Mouse (Mus musculus): Measurements from ENCODE around the gene Tmco1. TPM values are rescaled to one million over a fixed set of nuclear protein-coding genes. Genes with fewer than 3 reads are reported as not detected.

Gene Tmco1
- polyA plus RNA-seq, 1 experiment from 2014 or later: 91.5 TPM

DNA sequence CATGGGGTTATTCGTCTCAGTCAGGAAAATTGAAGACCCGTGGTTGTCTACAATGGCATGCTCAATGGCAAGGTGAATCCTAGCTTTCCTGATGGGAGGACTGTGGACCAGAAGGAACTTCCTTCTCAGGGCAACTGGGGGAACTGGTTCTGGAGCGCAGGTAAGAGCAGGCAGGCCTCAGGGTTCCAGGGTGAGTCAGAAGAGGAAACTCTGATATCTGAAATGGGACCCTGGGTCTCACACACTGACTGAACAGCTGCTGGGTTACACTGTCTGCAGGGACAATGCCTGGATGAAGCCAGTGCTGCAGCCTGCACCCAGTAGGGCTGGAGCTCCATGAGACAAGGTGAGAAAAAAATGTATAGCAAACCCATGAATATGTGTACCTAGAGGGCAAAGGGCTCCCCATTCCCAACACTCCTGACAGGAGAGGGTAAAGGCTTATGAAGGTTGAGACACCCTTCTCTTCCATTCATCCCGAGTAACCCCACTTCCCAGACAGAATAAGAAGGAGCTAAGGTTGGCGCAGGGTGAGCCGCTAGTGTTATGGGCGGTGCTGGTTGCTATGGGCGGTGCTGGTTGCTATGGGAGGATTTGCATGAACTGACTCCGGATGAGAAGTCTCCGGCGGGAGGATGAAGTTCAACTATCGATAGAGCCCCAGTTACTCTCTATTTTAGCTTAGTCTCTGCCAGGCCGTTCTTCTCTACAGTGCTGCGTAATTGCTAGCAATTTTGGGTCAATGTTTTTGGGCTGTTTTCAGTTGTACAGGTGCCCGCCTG, 66.0 kb downstream of the Tmco1 start:
- Histone ChIP-seq H3K27me3 (ENCODE audit: insufficient read depth, low read length) (no peaks in the 10 kb centered on the region), H3K9ac (no peak overlapping the region), H3K27ac (ENCODE audit: low read depth) (no peak overlapping the region), H3K4me1 (ENCODE audit: insufficient read depth) (no peaks in the 10 kb centered on the region), H3K36me3 (ENCODE audit: insufficient read depth) (0 out of 2 replicates have a peak, but pooled peaks cover 1% of the 10 kb centered on the region), H3K4me2 (peak overlapping the region; percentile 10; the same call in 1 of the 2 replicates), H3K9me3 (ENCODE audit: low read depth, low read length) (no peaks in the 10 kb centered on the region), H3K4me3 (ENCODE audit: low read depth, low read length) (no peak overlapping the region)
- ATAC-seq (ENCODE audit: insufficient read depth): peak; percentile 80; the same call in 1 of the 2 replicates
- WGBS: 20% methylated on average over 15 of the region's 15 CpGs
- peak; percentile 75 for DNase-seq
- no peak for TF ChIP-seq CTCF (IDR thresholded peaks at IDR 0.05; ENCODE audit: low read depth)

DNA sequence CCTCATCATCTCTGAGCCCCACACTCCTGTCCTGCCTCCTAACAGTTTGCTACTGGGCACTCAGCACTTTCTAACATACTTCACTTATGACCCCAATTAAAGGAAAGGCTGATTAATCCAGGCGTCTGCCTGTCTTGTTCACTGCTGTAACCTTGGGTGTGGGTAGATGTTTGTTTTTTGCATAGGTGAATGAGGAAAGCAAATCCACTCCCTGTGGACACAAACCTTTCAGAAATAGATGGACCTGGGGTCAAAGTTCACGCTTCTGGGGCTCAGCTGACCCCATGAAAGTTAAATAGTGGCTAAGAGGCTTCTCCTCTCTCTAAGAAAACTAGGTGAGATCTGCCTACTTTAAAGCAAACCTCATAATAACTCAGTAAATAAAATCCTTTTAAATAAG, 66.8 kb downstream of the Tmco1 start:
- Histone ChIP-seq H3K4me3 (ENCODE audit: low read depth, low read length) (no peak overlapping the region), H3K4me1 (ENCODE audit: insufficient read depth) (no peaks in the 10 kb centered on the region), H3K27ac (ENCODE audit: low read depth) (no peak overlapping the region), H3K27me3 (ENCODE audit: insufficient read depth, low read length) (no peaks in the 10 kb centered on the region), H3K4me2 (0 out of 2 replicates have a peak overlapping the region, but pooled peaks have one; percentile 10), H3K9ac (no peak overlapping the region), H3K36me3 (ENCODE audit: insufficient read depth) (no peaks in the 10 kb centered on the region), H3K9me3 (ENCODE audit: low read depth, low read length) (no peaks in the 10 kb centered on the region)
- ATAC-seq (ENCODE audit: insufficient read depth) (no peak), DNase-seq (no peak)
- WGBS: 46% methylated on average over 2 of the region's 2 CpGs
- no peak for TF ChIP-seq CTCF (IDR thresholded peaks at IDR 0.05; ENCODE audit: low read depth)

DNA sequence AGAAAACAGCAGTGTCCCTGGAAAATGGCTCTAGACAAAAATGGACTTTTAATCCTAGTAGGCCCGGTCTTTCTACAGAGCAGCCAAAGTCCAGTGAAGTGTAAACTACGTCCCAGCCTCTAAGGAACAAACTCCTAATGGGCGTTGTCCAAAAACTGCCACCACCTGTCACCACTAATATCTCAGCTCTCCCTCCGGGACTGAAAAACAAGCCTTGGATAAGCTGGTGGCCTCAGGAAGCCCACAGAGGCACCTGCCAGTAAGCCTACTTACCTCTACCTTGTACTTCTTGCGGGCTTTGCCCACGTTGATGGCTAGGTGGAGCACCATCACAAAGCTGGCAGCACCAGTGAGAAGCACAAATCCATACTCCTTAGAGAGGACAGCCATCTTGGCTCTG, 69.8 kb downstream of the Tmco1 start:
- DNase-seq (no peak), ATAC-seq (ENCODE audit: insufficient read depth) (no peak)
- TF ChIP-seq CTCF (IDR thresholded peaks at IDR 0.05; ENCODE audit: low read depth): no peak
- Histone ChIP-seq H3K9ac (no peak overlapping the region), H3K27ac (ENCODE audit: low read depth) (no peak overlapping the region), H3K4me1 (ENCODE audit: insufficient read depth) (no peaks in the 10 kb centered on the region), H3K27me3 (ENCODE audit: insufficient read depth, low read length) (no peaks in the 10 kb centered on the region), H3K4me2 (no peak overlapping the region), H3K9me3 (ENCODE audit: low read depth, low read length) (no peaks in the 10 kb centered on the region), H3K4me3 (ENCODE audit: low read depth, low read length) (no peak overlapping the region), H3K36me3 (ENCODE audit: insufficient read depth) (no peaks in the 10 kb centered on the region)
- 73% methylated on average over 6 of the region's 6 CpGs for WGBS

DNA sequence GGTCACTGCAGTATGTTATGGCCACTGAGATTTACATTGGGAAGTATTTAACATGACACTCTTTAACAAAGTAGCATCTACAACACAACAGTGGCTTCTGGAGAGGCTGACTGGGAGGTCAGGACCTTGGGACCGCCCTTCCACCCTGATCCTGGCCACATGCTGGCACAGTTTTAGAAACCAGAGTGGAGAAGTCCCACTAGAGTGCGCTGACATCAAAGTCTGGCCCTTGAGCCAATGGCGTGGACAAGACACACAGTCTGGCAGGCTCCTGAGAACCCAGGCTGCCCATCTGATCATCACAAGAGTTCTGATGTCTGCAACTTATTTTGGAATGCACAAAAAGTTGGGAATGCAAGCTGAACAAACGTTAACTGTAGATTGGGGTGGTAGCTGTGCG, 71.6 kb downstream of the Tmco1 start:
- no peak overlapping the region for H3K27ac ChIP-seq (ENCODE audit: low read depth)
- 64% methylated on average over 5 of the region's 5 CpGs for WGBS

DNA sequence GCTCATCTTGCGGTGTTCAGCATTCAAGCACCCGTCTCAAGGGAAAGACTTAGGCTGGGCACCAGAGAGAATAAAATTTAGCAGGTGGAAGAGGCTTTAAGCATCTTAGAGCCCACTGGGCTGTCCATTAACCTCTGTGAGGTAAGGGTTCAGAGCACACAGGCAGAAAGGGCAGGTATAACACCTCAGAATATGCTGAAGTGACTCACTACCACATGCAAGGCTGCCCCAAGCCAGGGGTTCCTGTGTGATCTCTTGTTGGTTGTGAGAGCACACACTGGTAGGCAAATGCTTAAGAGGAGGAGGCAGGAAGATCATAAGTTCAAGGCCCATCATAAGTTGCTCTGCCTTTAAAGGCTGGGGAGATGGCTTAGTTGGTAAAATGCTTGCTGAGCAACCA, 72.0 kb downstream of the Tmco1 start:
- no peak overlapping the region for H3K9ac ChIP-seq
- WGBS: 91% methylated on average over 2 of the region's 2 CpGs

More for the DNA sequence above, 71.6 kb downstream of the Tmco1 start:
- Histone ChIP-seq H3K9me3 (ENCODE audit: low read depth, low read length) (no peaks in the 10 kb centered on the region), H3K36me3 (ENCODE audit: insufficient read depth) (no peaks in the 10 kb centered on the region), H3K27me3 (ENCODE audit: insufficient read depth, low read length) (no peaks in the 10 kb centered on the region), H3K9ac (no peak overlapping the region), H3K4me2 (no peak overlapping the region), H3K4me3 (ENCODE audit: low read depth, low read length) (no peak overlapping the region), H3K4me1 (ENCODE audit: insufficient read depth) (no peaks in the 10 kb centered on the region)
- DNase-seq: no peak
- ATAC-seq (ENCODE audit: insufficient read depth): no peak
- TF ChIP-seq CTCF (IDR thresholded peaks at IDR 0.05; ENCODE audit: low read depth): no peak

DNA sequence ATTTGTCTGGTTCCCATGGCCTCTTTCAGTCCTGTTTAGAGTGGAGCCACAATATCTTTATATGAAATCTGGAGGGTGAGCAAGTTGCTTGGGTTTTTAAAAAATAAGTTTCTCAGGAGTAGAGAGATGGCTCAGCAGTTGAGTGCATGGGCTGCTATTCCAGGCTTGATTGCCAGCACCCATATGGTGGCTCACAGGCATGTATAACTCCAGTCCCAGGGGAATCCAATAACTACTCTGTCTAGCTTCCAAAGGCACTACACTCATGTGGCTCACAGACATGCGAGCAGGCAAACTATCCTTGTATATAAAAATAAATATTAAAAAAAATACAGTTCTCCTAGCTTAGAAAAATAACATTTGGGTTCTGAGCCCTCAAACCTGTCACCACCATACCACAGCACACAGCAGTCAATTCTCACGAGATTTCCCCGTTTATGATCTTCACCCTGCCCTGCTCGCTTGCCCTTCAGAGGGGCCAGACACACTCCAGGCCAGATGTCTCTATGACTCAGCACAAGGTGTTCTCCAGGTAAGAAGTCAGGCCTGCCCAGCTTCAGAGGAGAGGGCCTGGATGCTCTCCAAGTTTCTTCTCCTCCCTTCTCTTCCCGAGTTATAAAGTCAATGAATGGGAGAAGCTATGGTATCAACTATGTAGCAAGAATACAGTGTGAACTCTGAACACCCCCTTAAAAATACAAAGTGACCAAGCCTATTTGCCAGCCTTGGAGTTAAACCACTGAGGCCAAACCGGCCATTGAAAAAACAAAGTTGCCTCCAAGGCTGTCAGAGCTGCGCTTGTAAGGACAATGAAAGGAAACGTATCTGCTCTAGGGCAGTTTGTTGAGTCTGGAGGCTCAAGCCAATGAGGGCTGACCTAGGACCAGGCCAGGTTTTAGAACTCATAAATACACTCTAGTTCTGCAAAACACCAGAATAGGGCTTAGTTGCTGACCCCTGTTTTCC, 73.2 kb downstream of the Tmco1 start:
- 69% methylated on average over 8 of the region's 8 CpGs for WGBS
- H3K4me2 ChIP-seq: no peak overlapping the region
- H3K27me3 ChIP-seq (ENCODE audit: insufficient read depth, low read length): no peaks in the 10 kb centered on the region
- TF ChIP-seq CTCF (IDR thresholded peaks at IDR 0.05; ENCODE audit: low read depth): no peak
- ATAC-seq (ENCODE audit: insufficient read depth) (no peak), DNase-seq (no peak)
- H3K9me3 ChIP-seq (ENCODE audit: low read depth, low read length): no peaks in the 10 kb centered on the region
- H3K4me3 ChIP-seq (ENCODE audit: low read depth, low read length): no peak overlapping the region
- no peak overlapping the region for H3K9ac ChIP-seq
- H3K36me3 ChIP-seq (ENCODE audit: insufficient read depth): no peaks in the 10 kb centered on the region
- no peak overlapping the region for H3K27ac ChIP-seq (ENCODE audit: low read depth)
- no peaks in the 10 kb centered on the region for H3K4me1 ChIP-seq (ENCODE audit: insufficient read depth)

More for the DNA sequence above, 72.0 kb downstream of the Tmco1 start:
- no peak for TF ChIP-seq CTCF (IDR thresholded peaks at IDR 0.05; ENCODE audit: low read depth)
- H3K4me3 ChIP-seq (ENCODE audit: low read depth, low read length): no peak overlapping the region
- H3K9me3 ChIP-seq (ENCODE audit: low read depth, low read length): no peaks in the 10 kb centered on the region
- H3K4me1 ChIP-seq (ENCODE audit: insufficient read depth): no peaks in the 10 kb centered on the region
- H3K27ac ChIP-seq (ENCODE audit: low read depth): no peak overlapping the region
- no peak for ATAC-seq (ENCODE audit: insufficient read depth)
- no peaks in the 10 kb centered on the region for H3K27me3 ChIP-seq (ENCODE audit: insufficient read depth, low read length)
- no peak for DNase-seq
- H3K4me2 ChIP-seq: no peak overlapping the region
- no peaks in the 10 kb centered on the region for H3K36me3 ChIP-seq (ENCODE audit: insufficient read depth)

DNA sequence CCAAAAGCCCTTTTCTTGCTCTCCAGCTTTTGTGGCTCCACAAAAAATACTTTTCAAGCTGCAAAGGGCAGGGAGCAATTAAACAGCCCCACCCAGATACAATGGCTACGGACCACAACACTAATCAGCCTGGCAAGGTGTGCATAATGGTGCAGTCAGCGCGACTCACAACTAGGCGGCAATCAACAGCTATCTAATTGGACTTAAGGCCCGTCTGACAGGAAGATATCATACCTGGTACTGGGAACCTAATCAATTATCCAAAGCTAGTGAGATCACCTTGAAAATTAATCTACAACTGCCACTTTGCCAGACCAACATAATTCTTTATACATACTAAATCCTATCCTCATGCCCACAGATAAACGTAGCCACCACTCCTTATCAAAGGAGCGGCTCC, 74.1 kb downstream of the Tmco1 start:
- 84% methylated on average over 7 of the region's 7 CpGs for WGBS
- H3K36me3 ChIP-seq (ENCODE audit: insufficient read depth): no peaks in the 10 kb centered on the region
- no peaks in the 10 kb centered on the region for H3K27me3 ChIP-seq (ENCODE audit: insufficient read depth, low read length)

More for the DNA sequence above, 74.1 kb downstream of the Tmco1 start:
- no peak overlapping the region for H3K9ac ChIP-seq
- H3K4me2 ChIP-seq: no peak overlapping the region
- H3K27ac ChIP-seq (ENCODE audit: low read depth): no peak overlapping the region
- ATAC-seq (ENCODE audit: insufficient read depth) (no peak), DNase-seq (no peak)
- no peak overlapping the region for H3K4me3 ChIP-seq (ENCODE audit: low read depth, low read length)
- no peaks in the 10 kb centered on the region for H3K4me1 ChIP-seq (ENCODE audit: insufficient read depth)
- H3K9me3 ChIP-seq (ENCODE audit: low read depth, low read length): no peaks in the 10 kb centered on the region
- no peak for TF ChIP-seq CTCF (IDR thresholded peaks at IDR 0.05; ENCODE audit: low read depth)

Measured in lung, embryonic 14.5 days (tissue).